Mouse (Mus musculus) heart, embryonic 14.5 days (tissue): ENCODE measurements around the gene Btaf1. TPM values are rescaled to one million over a fixed set of nuclear protein-coding genes. Genes with fewer than 3 reads are reported as not detected.
A peak's percentile ranks its signal among the peaks of the same experiment; 100 is the strongest.

ENCODE experiments used
- ATAC-seq: fragments of 200-750 bp; cut with Nextera tagmentation; 2 replicates; pipeline ENCODE4 v1.8.0; 2017; ENCODE audit warnings: low read depth, moderate TSS enrichment; ENCODE audit not compliant: insufficient number of reproducible peaks, insufficient read depth, low FRiP score
- H3K27ac ChIP-seq, 2 experiments: fragments of 200-500 bp in 1 of 2; fragments of 300-500 bp in 1 of 2; sonication (generic) in 1 of 2; replicated peaks in 1 of 2; 2 replicates each; pipeline ENCODE4 v1.5.1; 2012 to 2014; ENCODE audit warnings: low read depth in 2 of 2, low read length in 2 of 2, control low read depth in 1 of 2, mild to moderate bottlenecking in 1 of 2, mixed read lengths in 1 of 2; ENCODE audit not compliant: control insufficient read depth in 1 of 2, insufficient read depth in 1 of 2
- H3K27me3 ChIP-seq: fragments of 300-500 bp; sonication (generic); 2 replicates; pipeline ENCODE4 v1.6.1; 2014; ENCODE audit warnings: mild to moderate bottlenecking, low read length, control low read depth; ENCODE audit not compliant: control insufficient read depth, insufficient read depth
- H3K36me3 ChIP-seq: fragments of 300-500 bp; sonication (generic); 2 replicates; pipeline ENCODE4 v1.6.1; 2014; ENCODE audit warnings: mild to moderate bottlenecking, control low read depth, low read length, mixed read lengths; ENCODE audit not compliant: control insufficient read depth, insufficient read depth
- H3K4me1 ChIP-seq, 2 experiments: fragments of 200-500 bp in 1 of 2; fragments of 300-500 bp in 1 of 2; sonication (generic) in 1 of 2; 2 replicates each; pipeline ENCODE4 v1.6.1; 2012 to 2014; ENCODE audit warnings: low read length in 2 of 2, control low read depth in 1 of 2, mixed read lengths in 1 of 2; ENCODE audit not compliant: control insufficient read depth in 2 of 2, insufficient read depth in 2 of 2
- H3K4me2 ChIP-seq: fragments of 300-500 bp; sonication (generic); 2 replicates; pipeline ENCODE4 v1.6.1; 2014; ENCODE audit warnings: mild to moderate bottlenecking, low read length
- H3K4me3 ChIP-seq, 2 experiments: fragments of 200-500 bp in 1 of 2; fragments of 300-500 bp in 1 of 2; sonication (generic) in 1 of 2; 2 replicates each; pipeline ENCODE4 v1.5.1; 2012 to 2014; ENCODE audit warnings: low read length in 2 of 2, mild to moderate bottlenecking in 2 of 2, control low read depth in 1 of 2, low read depth in 1 of 2, moderate library complexity in 1 of 2; ENCODE audit not compliant: control insufficient read depth in 1 of 2, insufficient read depth in 1 of 2
- H3K9ac ChIP-seq: fragments of 300-500 bp; sonication (generic); 2 replicates; pipeline ENCODE4 v1.6.1; 2014; ENCODE audit warnings: mild to moderate bottlenecking, low read length
- H3K9me3 ChIP-seq: fragments of 300-500 bp; sonication (generic); 2 replicates; pipeline ENCODE4 v1.6.1; 2016; ENCODE audit warnings: low read length, control low read depth; ENCODE audit not compliant: control insufficient read depth
- WGBS: fragments of 180-500 bp; shearing (Covaris S2); extraction: QIAGEN DNeasy Blood & Tissue Kit; methylation state at CpG from one replicate; pipeline ENCODE4 v1.1.7; 2014; 5-methylcytosine and 5-hydroxymethylcytosine counted together
- polyA plus RNA-seq: library from polyadenylated mRNA; unstranded; fragments of >200 nt; fragmentation: Nextera tagmentation; extraction: Ambion mirVana; gene quantifications from 2 replicates; pipeline ENCODE4 v1.2.1, GENCODE M21; 2014

Btaf1 gene
- polyA plus RNA-seq, 1 experiment from 2014 or later: 11.0 TPM

GRCm38 (mm10) chr19:36926553-36927236, 816 bp downstream of the Btaf1 start:
- Histone ChIP-seq H3K4me1 (peaks cover 0 to 15% of the 10 kb centered on the region in 2 experiments; a peak in 2 of 4 replicates), H3K9me3 (no peaks in the 10 kb centered on the region), H3K4me2 (peak overlapping the region; percentile 79), H3K4me3 (peak overlapping the region; percentile 95 to 96), H3K36me3 (no peaks in the 10 kb centered on the region), H3K27ac (peak overlapping the region; percentile 90 to 96), H3K27me3 (no peaks in the 10 kb centered on the region), H3K9ac (peak overlapping the region; percentile 93)
- WGBS: under 1% methylated on average over 26 of the region's 26 CpGs
- ATAC-seq: no peak

- WGBS: 83% methylated on average over 6 of the region's 6 CpGs
- no peaks in the 10 kb centered on the region for H3K27me3 ChIP-seq
Observed at GRCm38 (mm10) chr19:36927800-36928361, 2.0 kb downstream of the Btaf1 start.

GRCm38 (mm10) chr19:36929816-36930215, 3.9 kb downstream of the Btaf1 start:
- H3K9me3 ChIP-seq: no peaks in the 10 kb centered on the region
- no peak overlapping the region for H3K4me3 ChIP-seq
- no peak overlapping the region for H3K9ac ChIP-seq
- no peaks in the 10 kb centered on the region for H3K36me3 ChIP-seq
- no peak overlapping the region for H3K27ac ChIP-seq
- ATAC-seq: no peak
- no peaks in the 10 kb centered on the region for H3K27me3 ChIP-seq
- H3K4me1 ChIP-seq: peaks cover 0 to 15% of the 10 kb centered on the region in 2 experiments; a peak in 2 of 4 replicates
- H3K4me2 ChIP-seq: no peak overlapping the region

More at GRCm38 (mm10) chr19:36927800-36928361, 2.0 kb downstream of the Btaf1 start:
- Histone ChIP-seq H3K36me3 (no peaks in the 10 kb centered on the region), H3K4me3 (no peak overlapping the region), H3K4me2 (peak overlapping the region; percentile 79), H3K27ac (no peak overlapping the region), H3K9me3 (no peaks in the 10 kb centered on the region), H3K4me1 (peaks cover 0 to 16% of the 10 kb centered on the region in 2 experiments; a peak in 2 of 4 replicates), H3K9ac (no peak overlapping the region)
- ATAC-seq: no peak

GRCm38 (mm10) chr19:36932097-36932496, 6.2 kb downstream of the Btaf1 start:
- Histone ChIP-seq H3K27me3 (no peaks in the 10 kb centered on the region), H3K4me1 (peaks cover 0 to 7% of the 10 kb centered on the region in 2 experiments; a peak in 2 of 4 replicates), H3K4me2 (no peak overlapping the region), H3K27ac (no peak overlapping the region), H3K4me3 (no peak overlapping the region), H3K36me3 (no peaks in the 10 kb centered on the region), H3K9me3 (no peaks in the 10 kb centered on the region), H3K9ac (no peak overlapping the region)
- no peak for ATAC-seq

- Histone ChIP-seq H3K4me3 (no peak overlapping the region), H3K4me2 (no peak overlapping the region), H3K27ac (no peak overlapping the region), H3K9me3 (no peaks in the 10 kb centered on the region), H3K27me3 (no peaks in the 10 kb centered on the region), H3K9ac (no peak overlapping the region), H3K36me3 (no peaks in the 10 kb centered on the region), H3K4me1 (peaks cover 0 to 2% of the 10 kb centered on the region in 2 experiments; a peak in 1 of 4 replicates)
- 77% methylated on average over 2 of the region's 2 CpGs for WGBS
- ATAC-seq: no peak
Observed at GRCm38 (mm10) chr19:36932613-36933012, 6.7 kb downstream of the Btaf1 start.

GRCm38 (mm10) chr19:36936285-36936684, 10.4 kb downstream of the Btaf1 start:
- no peak overlapping the region for H3K4me2 ChIP-seq

GRCm38 (mm10) chr19:36938008-36938407, 12.1 kb downstream of the Btaf1 start:
- H3K27ac ChIP-seq: no peak overlapping the region
- no peak for ATAC-seq
- no peaks in the 10 kb centered on the region for H3K9me3 ChIP-seq
- H3K36me3 ChIP-seq: no peaks in the 10 kb centered on the region
- no peak overlapping the region for H3K9ac ChIP-seq
- H3K27me3 ChIP-seq: no peaks in the 10 kb centered on the region
- no peak overlapping the region for H3K4me2 ChIP-seq
- no peaks in the 10 kb centered on the region for H3K4me1 ChIP-seq
- H3K4me3 ChIP-seq: no peak overlapping the region

More at GRCm38 (mm10) chr19:36936285-36936684, 10.4 kb downstream of the Btaf1 start:
- no peak for ATAC-seq
- H3K27me3 ChIP-seq: no peaks in the 10 kb centered on the region
- no peak overlapping the region for H3K27ac ChIP-seq
- no peak overlapping the region for H3K4me3 ChIP-seq
- 0 out of 4 replicates have a peak, but pooled peaks cover 0 to 2% of the 10 kb centered on the region in 2 experiments for H3K4me1 ChIP-seq
- H3K36me3 ChIP-seq: no peaks in the 10 kb centered on the region
- H3K9me3 ChIP-seq: no peaks in the 10 kb centered on the region
- WGBS: 83% methylated on average over 4 of the region's 4 CpGs
- H3K9ac ChIP-seq: no peak overlapping the region
